Mouse (Mus musculus) erythroid progenitor cell, adult 5-6 weeks (primary cell): ENCODE measurements around the gene Stk36. TPM values are rescaled to one million over a fixed set of nuclear protein-coding genes. Genes with fewer than 3 reads are reported as not detected.
A peak's percentile ranks its signal among the peaks of the same experiment; 100 is the strongest.

Experiments
- ATAC-seq: replicated peaks from 2 replicates; pipeline ENCODE4 v1.8.0; 2016; ENCODE audit warnings: moderate number of reproducible peaks, mild to moderate bottlenecking, moderate TSS enrichment, inconsistent platforms; ENCODE audit not compliant: poor library complexity, low FRiP score, severe bottlenecking
- total RNA-seq, 2 experiments: library from RNA; stranded (forward) in 1 of 2; stranded (reverse) in 1 of 2; fragments of 150-400 nt in 1 of 2; fragments of 186-747, 209-891 nt in 1 of 2; gene quantifications; 2 replicates each; pipeline versions ENCODE4 v1.2.3 to v1.2.4; 2015 to 2017; ENCODE audit warnings: low replicate concordance in 2 of 2

The Stk36 gene
- total RNA-seq (2015; ENCODE audit: low replicate concordance) (not detected in 2 replicates), total RNA-seq (2017; ENCODE audit: low replicate concordance) (not detected in 2 replicates)

DNA sequence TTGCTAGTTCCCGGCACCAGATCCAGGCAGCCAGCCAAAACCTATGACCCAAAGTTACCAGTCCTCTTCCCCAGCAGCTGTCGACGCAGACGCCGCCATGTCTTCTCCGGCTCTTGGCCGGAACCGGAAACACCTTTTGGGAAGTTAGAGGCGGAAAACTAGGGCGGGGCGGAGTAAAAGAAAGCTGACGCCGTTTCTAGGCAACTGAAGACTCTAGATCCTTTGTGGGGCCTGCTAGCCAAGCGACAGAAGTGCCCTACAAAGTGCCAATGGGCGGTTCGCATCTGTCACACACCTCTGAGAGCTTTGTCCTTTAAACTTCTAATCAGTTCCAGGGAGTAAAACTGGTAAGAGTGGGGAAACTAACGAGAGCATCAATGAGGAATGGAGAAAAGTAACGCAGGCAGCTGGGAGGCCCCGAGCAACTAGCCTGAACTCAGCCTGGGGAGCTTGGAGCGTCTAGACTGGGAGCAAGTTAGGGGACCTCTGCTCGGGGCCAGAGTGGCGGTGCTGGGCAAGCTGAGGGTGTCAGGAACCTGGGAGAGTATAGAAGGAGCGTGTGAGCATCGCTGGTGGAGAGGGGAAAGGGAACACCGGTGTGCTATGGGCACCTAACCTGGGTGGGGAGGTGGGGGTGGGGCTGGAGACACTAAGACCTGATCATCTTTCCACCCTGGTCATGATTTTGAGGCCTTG is at the start of gene Stk36, which contains the start of gene Rnf25:
Gene Stk36 (plus strand): TSS at position 179 of the 696 bp plus-strand sequence.
Gene Rnf25 (minus strand): TSS at position 131 of the 696 bp plus-strand sequence.
- ATAC-seq: peak; percentile 97

DNA sequence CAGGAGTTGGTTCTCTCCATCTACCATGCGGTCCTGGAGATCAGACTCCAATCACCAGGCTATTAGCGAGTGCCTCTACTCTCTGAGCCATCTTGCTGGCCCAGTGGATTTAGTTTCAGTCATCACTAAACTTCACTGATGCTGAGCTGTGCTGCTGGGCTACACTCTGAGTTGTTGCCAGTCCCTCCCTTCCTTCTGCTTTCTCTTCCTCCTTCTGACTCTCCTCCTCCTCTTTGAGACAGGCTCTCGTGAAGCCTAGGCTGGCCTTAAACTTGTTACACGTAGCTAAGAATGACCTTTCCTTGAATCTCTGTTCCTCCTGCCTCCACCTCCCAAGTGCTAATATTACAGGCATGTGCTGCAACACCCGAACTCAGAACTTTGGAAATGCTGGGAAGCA is 42.2 kb upstream of the Stk36 start:
- ATAC-seq: no peak

GRCm38 (mm10) chr1:74565834-74566233 is 35.4 kb upstream of the Stk36 start:
- ATAC-seq: no peak

GRCm38 (mm10) chr1:74569739-74570719 is 31.2 kb upstream of the Stk36 start:
- ATAC-seq: no peak

DNA sequence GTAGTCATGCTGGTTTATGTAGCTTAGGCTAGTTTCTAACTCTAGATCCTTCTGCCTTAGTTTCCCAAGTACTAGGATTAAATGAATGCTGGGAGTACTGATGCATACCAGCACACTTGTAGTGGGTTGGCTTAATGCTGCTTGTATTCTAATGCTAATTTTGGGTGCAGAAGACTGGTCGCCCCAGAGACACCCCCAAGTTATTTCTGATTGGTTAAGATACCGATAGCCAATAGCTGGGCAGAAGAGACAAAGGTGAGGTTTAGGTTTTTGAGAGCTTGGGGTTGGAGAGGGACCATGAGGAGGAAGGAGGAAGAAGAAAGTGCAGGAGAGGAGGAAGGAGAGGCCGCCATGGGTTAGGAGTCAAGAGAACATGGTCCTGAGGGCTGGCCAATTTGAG is 18.6 kb upstream of the Stk36 start:
- ATAC-seq: no peak

GRCm38 (mm10) chr1:74584616-74585398 is 16.4 kb upstream of the Stk36 start:
- ATAC-seq: no peak

DNA sequence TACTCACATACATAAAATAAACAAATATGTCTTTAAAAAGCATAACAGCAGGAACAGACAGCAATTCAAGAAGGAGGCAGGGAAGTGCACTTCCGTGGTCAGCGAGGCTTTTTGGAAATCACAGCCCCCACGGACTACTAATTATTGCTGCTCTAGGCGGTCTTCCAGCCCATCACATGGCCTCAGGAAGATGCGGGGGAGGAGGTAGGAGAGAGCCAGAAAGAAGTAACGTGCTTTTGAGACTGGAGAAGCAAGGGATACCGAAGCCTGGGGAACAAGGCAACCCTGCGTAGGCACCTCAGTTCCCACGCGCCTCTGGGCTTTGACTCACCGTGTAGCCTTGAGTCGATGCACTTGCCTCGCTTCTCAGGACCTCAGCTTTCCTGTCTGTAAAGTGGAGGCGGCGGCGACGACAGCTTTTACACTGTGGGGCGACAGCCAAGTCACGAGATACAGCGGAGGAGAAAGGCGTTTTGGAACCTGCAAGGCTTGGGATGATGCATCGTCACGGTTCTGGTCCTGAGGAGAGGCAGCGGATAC is 13.9 kb upstream of the Stk36 start:
- no peak; the same call in 1 of the 2 replicates for ATAC-seq

DNA sequence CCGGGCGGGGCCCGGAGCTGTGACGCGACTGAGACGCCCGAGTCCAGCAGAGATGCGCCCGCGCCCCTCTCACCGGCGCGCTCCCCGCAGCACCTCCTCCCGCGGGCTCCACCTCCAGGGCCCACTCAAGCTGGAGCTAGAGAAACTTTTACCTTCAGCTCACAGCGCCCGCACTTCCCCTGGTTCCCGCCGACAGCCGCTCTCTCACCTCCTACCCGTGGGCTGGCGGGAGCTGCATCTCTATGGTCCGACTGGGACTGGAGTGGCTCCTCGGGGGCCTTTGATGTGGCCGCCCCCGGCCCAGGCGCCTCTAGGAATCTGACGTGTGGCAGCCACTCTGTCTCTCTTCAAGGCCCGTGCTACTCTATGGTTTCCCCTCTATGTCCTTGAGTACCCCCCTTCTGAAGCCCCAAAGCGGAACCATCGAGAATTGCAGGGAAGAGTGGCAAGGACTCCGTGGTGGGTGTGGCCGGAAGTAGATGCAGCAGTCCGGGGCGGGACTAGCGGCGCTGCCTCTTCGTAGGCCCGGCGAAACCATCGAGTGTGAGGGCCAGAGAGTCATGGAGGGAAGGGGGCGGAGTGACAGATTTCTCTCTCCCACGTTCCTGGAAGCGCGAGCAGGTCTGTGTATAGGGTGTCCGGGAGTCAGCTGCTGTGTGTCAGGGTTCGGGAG is 13.3 kb upstream of the Stk36 start, which contains the start of the genes Zfp142 and Bcs1l:
Gene Zfp142 (minus strand): TSS at position 474 of the 673 bp plus-strand sequence.
Gene Bcs1l (plus strand): TSS at position 517 of the 673 bp plus-strand sequence.
- ATAC-seq: peak; percentile 96

DNA sequence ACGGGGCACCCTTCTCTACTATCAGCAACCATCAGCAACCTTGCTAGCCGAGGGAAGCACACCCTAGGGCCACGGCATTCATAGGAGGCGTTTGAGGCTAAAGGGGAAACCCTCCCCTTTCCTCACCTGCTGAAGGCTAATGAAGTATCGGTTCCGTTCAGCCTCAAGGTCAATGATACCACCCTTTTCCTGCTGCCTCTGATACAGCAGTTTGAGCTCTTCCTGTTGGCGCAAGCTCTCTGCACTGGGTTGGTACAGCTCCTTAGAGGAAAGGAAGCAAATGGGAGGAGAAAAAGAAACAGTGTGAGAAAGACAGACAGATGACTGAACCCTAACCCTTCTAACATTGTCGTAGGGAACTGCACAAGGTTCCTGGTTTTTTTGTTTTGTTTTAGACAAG is 6.8 kb upstream of the Stk36 start:
- no peak for ATAC-seq

DNA sequence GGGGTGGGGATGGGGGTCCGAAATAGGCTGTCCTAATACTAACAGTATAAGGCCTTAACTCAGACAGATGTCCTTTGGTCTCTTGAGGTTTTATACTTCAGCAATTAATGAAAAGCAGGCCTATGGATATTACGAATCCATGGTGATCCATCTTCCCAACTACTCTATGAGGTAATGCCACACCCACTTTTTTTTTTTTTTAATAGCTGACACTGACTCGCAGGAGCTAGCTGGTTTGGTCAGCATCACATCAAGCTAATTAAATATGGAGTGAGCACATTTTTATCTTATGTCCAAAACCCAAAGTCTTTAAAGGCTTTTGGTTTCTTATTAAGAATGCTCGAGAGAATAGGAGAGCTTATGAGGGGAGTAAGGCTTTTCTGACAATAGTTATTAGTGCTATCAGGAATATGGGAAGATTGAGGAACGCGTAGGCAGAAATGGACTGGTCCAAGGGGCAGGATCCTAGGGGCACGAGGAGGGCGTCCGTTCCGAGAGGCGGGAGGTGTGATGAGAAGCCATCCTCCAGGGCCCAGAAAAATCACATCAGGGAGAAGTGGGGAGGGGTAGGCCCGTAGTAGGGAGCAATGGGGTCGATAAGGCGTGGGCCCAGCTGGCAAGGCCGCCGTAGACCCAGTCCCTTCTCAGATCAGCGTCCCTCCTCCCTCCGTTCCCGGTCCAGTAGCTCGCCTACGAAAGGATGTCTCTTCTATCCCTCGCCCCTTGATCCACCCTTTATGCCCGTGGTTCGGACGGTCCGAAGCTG is 561 bp upstream of the Stk36 start:
- ATAC-seq: peak; percentile 72

- ATAC-seq: no peak
These were observed 22.9 kb downstream of the Stk36 start for GRCm38 (mm10) chr1:74624183-74624582.

DNA sequence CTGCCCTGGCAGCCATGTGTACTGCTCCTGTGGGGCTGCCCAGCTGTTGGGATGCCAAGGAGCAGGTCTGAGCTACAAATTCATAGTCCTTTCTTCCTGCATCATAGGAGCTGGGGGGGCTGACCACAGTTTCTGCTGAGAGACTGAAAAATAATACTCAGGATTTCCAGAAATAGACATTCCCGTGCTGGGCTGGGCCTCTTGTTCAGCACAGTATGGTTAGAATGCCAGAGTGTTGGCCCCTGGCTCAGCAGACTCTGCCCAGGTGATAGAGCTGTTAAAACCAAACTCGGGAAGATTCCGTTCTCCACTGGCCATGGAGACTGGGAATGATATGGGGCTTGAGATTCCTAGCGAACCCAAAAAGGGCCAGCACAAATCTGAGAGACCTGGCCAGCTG is 24.8 kb downstream of the Stk36 start:
- no peak for ATAC-seq

GRCm38 (mm10) chr1:74628001-74628400 is 26.8 kb downstream of the Stk36 start:
- no peak for ATAC-seq

GRCm38 (mm10) chr1:74632734-74633133 is 31.5 kb downstream of the Stk36 start:
- no peak for ATAC-seq

DNA sequence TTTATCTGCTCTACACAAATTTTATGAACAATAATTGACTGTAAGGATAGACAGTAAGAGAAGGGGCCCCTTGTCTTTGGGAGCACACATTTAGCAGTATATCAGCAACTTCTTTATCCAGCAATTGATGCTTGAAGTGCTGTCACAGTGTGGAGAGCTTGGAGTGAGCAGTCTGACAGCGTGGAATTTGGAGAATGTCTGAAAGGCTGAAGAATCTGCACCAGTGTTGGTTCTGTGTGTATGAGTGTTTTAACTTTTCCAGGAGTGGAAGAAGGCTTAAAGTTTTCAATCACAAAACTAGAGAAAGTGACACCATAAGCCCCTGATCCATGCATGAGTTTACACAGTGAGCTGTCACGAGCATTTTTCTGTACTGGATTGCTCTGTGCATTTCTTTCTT is 42.3 kb downstream of the Stk36 start:
- no peak for ATAC-seq

GRCm38 (mm10) chr1:74643926-74644325 is 42.7 kb downstream of the Stk36 start:
- ATAC-seq: no peak

DNA sequence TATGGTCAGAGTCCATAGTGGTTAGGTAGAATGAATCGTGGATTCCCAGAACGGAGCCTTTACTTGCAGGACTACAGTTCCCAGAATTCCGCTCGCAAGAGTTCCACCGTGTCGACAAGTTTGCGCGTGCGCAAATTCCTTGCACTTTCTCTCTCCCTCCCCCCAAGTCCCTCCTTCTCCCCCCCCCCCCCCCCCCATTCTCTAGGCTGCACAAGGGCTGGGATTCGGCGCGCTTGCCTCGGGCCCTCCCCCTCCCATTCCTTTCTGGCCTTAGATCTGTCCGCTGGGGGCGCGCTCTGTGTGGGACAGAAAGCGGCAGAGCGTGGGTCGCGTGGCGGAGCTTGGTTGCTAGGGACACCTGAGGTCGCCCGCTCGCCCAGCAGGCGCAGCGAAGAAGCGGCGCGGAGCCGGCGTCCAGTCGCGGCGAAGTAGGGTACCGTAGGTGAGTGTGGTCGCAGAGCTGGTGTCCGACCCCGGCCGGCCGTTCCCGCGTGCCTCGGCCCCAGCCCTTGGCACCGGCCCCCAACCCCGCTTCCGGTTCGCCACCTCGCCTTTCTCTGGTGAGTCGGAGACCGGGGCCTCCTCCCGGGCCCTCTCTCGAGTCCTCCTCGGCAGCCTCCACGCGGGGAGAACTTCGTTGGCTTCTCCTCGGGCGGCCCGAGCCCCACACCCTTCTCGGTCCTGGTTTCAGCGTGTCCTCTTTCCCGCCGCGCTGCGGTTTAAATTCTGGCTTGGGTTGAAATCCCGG is 60.4 kb downstream of the Stk36 start, which contains the start of gene Ttll4:
Gene Ttll4 (plus strand): TSS at position 298 of the 748 bp plus-strand sequence.
- peak; percentile 91 for ATAC-seq
